Mouse (Mus musculus): ENCODE data around the gene Prr22. TPM values are rescaled to one million over a fixed set of nuclear protein-coding genes. Genes with fewer than 3 reads are reported as not detected.

Gene Prr22
- polyA plus RNA-seq (2012; rRNA removed; ENCODE audit: low replicate concordance), result 2.4 and 5.4 TPM in 2 replicates

DNA sequence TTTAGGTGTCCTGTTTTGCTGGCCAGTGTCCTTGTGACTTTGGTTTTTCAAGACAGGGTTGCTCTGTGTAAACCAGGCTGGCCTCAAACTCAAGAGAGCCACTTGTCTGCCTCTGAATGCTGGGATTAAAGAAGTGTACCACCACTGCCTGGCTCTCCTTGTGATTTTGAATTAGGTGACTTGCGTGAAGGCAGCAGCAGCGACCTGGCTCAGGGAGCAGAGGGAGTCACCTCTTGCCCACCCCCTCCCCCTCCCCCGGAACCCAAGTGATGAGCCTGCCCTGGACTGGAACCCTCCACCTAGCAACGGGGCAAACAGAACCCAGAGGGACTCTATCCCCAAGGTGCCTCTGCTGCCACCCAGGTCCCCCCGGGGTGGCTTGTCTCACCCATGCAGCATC lies at the start of gene Prr22:
Prr22 (plus strand) TSS at position 301 of the 400 bp plus-strand sequence.

GRCm38 (mm10) chr17:56757416-56758123 lies 12.5 kb upstream of the Prr22 start, which contains the start of gene Nrtn:
TSS of gene Nrtn (minus strand) at chr17:56757530.

DNA sequence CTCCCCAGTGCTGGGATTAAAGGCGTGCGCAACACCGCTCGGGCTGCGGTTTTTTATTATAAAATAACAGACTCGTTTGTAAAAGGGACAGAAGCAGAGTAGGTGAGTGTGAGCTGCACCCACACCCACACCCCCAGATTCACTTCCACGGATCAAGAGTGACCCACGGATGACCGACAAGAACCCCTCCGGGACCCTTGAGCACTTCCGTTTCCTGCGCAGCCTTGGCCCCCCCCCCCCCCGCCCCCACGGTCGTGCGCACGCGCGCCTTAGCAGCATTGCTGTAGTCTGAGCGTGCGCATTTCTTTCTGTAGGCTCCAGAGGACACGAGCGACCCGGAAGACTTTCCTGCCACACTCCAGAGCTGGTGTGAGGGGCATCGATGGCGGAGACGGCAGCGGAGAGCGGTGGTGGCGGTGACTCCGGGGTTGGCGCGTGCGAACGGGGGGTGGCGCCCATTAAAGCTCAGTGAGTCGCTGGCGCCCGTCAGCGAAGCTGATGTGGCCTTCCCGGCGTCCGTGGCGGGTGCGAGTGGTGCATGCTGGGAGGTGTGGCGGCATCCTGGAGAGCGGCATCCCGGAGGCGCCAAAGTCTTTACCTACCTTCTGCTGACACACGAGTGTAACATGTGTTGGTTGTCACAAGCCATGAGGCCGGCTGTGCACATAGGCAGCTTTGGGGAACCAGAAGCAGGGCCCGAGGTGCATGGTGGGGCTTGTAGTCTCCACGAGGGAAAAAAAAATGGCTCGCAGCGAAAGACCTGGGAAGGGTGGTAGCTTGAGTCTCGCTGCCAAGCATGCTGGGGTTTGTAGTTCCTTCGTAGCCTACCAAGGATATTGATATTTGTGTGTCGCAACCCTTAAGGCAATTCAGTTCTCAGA lies 5.3 kb upstream of the Prr22 start, which contains the start of gene Dus3l:
Dus3l (plus strand) TSS at position 284 of the 881 bp plus-strand sequence.

Other genes with a start within 250 kb of the Prr22 start
- gene Gm20219, start 215.9 kb upstream of the Prr22 start, polyA plus RNA-seq (2012; rRNA removed; ENCODE audit: low replicate concordance), result 13.3 and 17.3 TPM in 2 replicates
- gene Safb2, start 185.7 kb upstream of the Prr22 start, polyA plus RNA-seq (2012; rRNA removed; ENCODE audit: low replicate concordance), result 56.0 and 97.0 TPM in 2 replicates
- gene Safb, start 185.4 kb upstream of the Prr22 start, polyA plus RNA-seq (2012; rRNA removed; ENCODE audit: low replicate concordance), result 42.7 and 81.7 TPM in 2 replicates
- gene 2410015M20Rik, start 160.5 kb upstream of the Prr22 start, polyA plus RNA-seq (2012; rRNA removed; ENCODE audit: low replicate concordance), result 140 and 142 TPM in 2 replicates
- gene Rpl36, start 156.8 kb upstream of the Prr22 start, polyA plus RNA-seq (2012; rRNA removed; ENCODE audit: low replicate concordance), result 1,962 and 4,053 TPM in 2 replicates
- gene Lonp1, start 143.4 kb upstream of the Prr22 start, polyA plus RNA-seq (2012; rRNA removed; ENCODE audit: low replicate concordance), result 76.8 and 87.4 TPM in 2 replicates
- gene Catsperd, start 142.1 kb upstream of the Prr22 start, polyA plus RNA-seq (2012; rRNA removed; ENCODE audit: low replicate concordance), result 0.31 and 0.63 TPM in 2 replicates
- gene Ranbp3, start 97.0 kb upstream of the Prr22 start, polyA plus RNA-seq (2012; rRNA removed; ENCODE audit: low replicate concordance), result 68.1 and 99.5 TPM in 2 replicates
- 689 and 708 TPM in 2 replicates for gene Ndufa11, start 52.5 kb upstream of the Prr22 start, polyA plus RNA-seq (2012; rRNA removed; ENCODE audit: low replicate concordance)
- 27.7 and 47.7 TPM in 2 replicates for gene Vmac, start 52.2 kb upstream of the Prr22 start, polyA plus RNA-seq (2012; rRNA removed; ENCODE audit: low replicate concordance)
- 12.6 and 45.0 TPM in 2 replicates for gene Nrtn, start 12.7 kb upstream of the Prr22 start, polyA plus RNA-seq (2012; rRNA removed; ENCODE audit: low replicate concordance)
- 71.4 and 109 TPM in 2 replicates for gene Dus3l, start 5.5 kb upstream of the Prr22 start, polyA plus RNA-seq (2012; rRNA removed; ENCODE audit: low replicate concordance)
- 17.1 and 19.0 TPM in 2 replicates for gene Rfx2, start 60.8 kb downstream of the Prr22 start, polyA plus RNA-seq (2012; rRNA removed; ENCODE audit: low replicate concordance)
- not detected in 2 replicates for gene Acsbg2, start 104.2 kb downstream of the Prr22 start, polyA plus RNA-seq (2012; rRNA removed; ENCODE audit: low replicate concordance)
- 0.05 and 0.06 TPM in 2 replicates for gene 1700061G19Rik, start 105.2 kb downstream of the Prr22 start, polyA plus RNA-seq (2012; rRNA removed; ENCODE audit: low replicate concordance)
- gene Mllt1, start 165.2 kb downstream of the Prr22 start, polyA plus RNA-seq (2012; rRNA removed; ENCODE audit: low replicate concordance), result 47.6 and 68.7 TPM in 2 replicates
- 3.9 TPM in 1 of 2 replicates, not detected in the other for gene Acer1, start 211.9 kb downstream of the Prr22 start, polyA plus RNA-seq (2012; rRNA removed; ENCODE audit: low replicate concordance)
- gene Clpp, start 220.1 kb downstream of the Prr22 start, polyA plus RNA-seq (2012; rRNA removed; ENCODE audit: low replicate concordance), result 160 and 224 TPM in 2 replicates
- 32.5 and 38.7 TPM in 2 replicates for gene Alkbh7, start 227.1 kb downstream of the Prr22 start, polyA plus RNA-seq (2012; rRNA removed; ENCODE audit: low replicate concordance)
- gene Pspn, start 229.8 kb downstream of the Prr22 start, polyA plus RNA-seq (2012; rRNA removed; ENCODE audit: low replicate concordance), result not detected in 2 replicates
- 18.7 and 24.6 TPM in 2 replicates for gene Gtf2f1, start 241.0 kb downstream of the Prr22 start, polyA plus RNA-seq (2012; rRNA removed; ENCODE audit: low replicate concordance)
- 0.14 TPM in 1 of 2 replicates, not detected in the other for gene Gm17949, start 241.2 kb downstream of the Prr22 start, polyA plus RNA-seq (2012; rRNA removed; ENCODE audit: low replicate concordance)

All from mammary gland, adult 2 months (tissue).